Mouse (Mus musculus) midbrain, embryonic 10.5 days (tissue): ENCODE data around the gene Dda1. TPM values are rescaled to one million over a fixed set of nuclear protein-coding genes. Genes with fewer than 3 reads are reported as not detected.
A peak's percentile ranks its signal among the peaks of the same experiment; 100 is the strongest.

ENCODE experiments used
- DNase-seq: peaks from one replicate; pipeline ENCODE4 v3.0.0-alpha.2; 2017; ENCODE audit warnings: low spot score
- H3K27ac ChIP-seq: fragments of 300-500 bp; sonication (generic); replicated peaks from 2 replicates; pipeline ENCODE4 v1.5.1; 2016; ENCODE audit warnings: mild to moderate bottlenecking
- H3K27me3 ChIP-seq: fragments of 300-500 bp; sonication (generic); 2 replicates; pipeline ENCODE4 v1.6.1; 2016; ENCODE audit warnings: low read depth, mild to moderate bottlenecking; ENCODE audit not compliant: poor library complexity, severe bottlenecking
- H3K36me3 ChIP-seq: fragments of 300-500 bp; sonication (generic); 2 replicates; pipeline ENCODE4 v1.6.1; 2016; ENCODE audit warnings: mild to moderate bottlenecking, moderate library complexity
- H3K4me1 ChIP-seq: fragments of 300-500 bp; sonication (generic); 2 replicates; pipeline ENCODE4 v1.6.1; 2016
- H3K4me3 ChIP-seq: fragments of 300-500 bp; sonication (generic); 2 replicates; pipeline ENCODE4 v1.5.1; 2016; ENCODE audit warnings: mild to moderate bottlenecking, moderate library complexity
- H3K9me3 ChIP-seq: fragments of 300-500 bp; sonication (generic); replicated peaks from 2 replicates; pipeline ENCODE4 v1.6.1; 2016; ENCODE audit warnings: mild to moderate bottlenecking
- WGBS: fragments of 180-500 bp; shearing (Covaris S2); methylation state at CpG from one replicate; pipeline ENCODE4 v1.1.7; 2016; 5-methylcytosine and 5-hydroxymethylcytosine counted together
- polyA plus RNA-seq: library from polyadenylated mRNA; unstranded; fragments of >200 nt; fragmentation: Nextera tagmentation; extraction: Ambion mirVana; gene quantifications from 2 replicates; pipeline ENCODE4 v1.2.1, GENCODE M21; 2016

Dda1 gene
- polyA plus RNA-seq, 1 experiment from 2014 or later, result 131 TPM

DNA sequence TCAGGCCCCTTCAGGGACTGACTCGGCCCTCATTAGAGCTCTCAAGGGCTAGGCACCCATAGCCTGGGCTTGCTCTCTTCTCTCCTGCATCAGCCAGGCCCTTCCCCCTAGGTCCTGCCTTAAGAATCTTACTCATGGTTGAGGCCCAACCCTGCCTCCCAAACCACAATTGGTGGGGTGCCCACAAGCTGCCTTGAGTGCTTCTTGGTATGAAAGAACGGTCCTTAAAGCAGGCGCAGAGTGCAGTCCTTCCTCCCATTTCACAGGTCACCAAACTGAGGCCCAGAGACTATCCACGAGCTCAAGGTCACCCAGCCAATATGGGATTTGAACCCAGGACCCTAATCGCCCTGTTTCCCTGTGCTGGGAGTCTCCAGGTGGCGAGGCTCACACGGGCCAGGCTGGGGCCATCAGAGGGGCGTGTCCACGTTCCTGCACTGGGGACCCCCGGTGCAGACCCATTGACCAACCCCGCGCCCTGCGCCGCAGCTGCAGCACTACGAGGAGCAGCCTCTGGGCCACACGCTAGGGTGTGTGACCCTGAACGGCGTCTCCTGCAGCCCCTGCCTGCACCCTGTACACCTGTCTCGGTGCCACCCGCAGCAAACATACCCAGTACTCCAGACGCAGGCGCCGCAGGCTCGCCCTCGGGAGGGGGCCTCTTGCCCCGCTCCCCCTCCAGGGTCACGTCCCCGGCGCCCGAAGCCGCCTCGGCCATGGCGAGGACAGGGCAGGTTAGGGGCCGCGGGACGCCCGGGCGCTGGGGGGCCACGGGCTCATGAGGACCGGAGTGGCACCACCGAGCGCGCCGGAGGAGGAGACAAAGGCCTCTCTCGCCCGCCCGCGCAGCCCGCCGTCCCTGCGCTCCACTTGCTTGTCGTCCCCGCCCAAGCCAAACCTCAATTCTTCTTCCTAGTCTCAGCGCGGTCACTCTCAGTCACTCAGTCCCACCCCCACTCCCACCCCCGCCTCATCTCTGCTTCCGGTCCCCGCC lies 16.4 kb downstream of the Dda1 start, which contains the start of gene Ano8:
Gene Ano8 (minus strand): TSS at position 822 of the 994 bp plus-strand sequence.
- WGBS, result 5% methylated on average over 58 of the region's 58 CpGs
- Histone ChIP-seq H3K27ac (peak within 1 kb of the TSS; percentile 99), H3K27me3 (peaks cover 20% of the 10 kb centered on the region), H3K9me3 (no peaks in the 10 kb centered on the region), H3K36me3 (peaks cover 51% of the 10 kb centered on the region), H3K4me3 (peak within 1 kb of the TSS; percentile 95), H3K4me1 (peaks cover 61% of the 10 kb centered on the region)
- peak; percentile 88 for DNase-seq

- 27% methylated on average over 7 of the region's 7 CpGs for WGBS
- Histone ChIP-seq H3K27ac (peak overlapping the region; percentile 99), H3K4me3 (peak overlapping the region; percentile 95), H3K27me3 (peaks cover 13% of the 10 kb centered on the region), H3K9me3 (no peaks in the 10 kb centered on the region), H3K4me1 (peaks cover 54% of the 10 kb centered on the region), H3K36me3 (peaks cover 51% of the 10 kb centered on the region)
- no peak for DNase-seq
These were observed 17.1 kb downstream of the Dda1 start for GRCm38 (mm10) chr8:71486136-71486529.

DNA sequence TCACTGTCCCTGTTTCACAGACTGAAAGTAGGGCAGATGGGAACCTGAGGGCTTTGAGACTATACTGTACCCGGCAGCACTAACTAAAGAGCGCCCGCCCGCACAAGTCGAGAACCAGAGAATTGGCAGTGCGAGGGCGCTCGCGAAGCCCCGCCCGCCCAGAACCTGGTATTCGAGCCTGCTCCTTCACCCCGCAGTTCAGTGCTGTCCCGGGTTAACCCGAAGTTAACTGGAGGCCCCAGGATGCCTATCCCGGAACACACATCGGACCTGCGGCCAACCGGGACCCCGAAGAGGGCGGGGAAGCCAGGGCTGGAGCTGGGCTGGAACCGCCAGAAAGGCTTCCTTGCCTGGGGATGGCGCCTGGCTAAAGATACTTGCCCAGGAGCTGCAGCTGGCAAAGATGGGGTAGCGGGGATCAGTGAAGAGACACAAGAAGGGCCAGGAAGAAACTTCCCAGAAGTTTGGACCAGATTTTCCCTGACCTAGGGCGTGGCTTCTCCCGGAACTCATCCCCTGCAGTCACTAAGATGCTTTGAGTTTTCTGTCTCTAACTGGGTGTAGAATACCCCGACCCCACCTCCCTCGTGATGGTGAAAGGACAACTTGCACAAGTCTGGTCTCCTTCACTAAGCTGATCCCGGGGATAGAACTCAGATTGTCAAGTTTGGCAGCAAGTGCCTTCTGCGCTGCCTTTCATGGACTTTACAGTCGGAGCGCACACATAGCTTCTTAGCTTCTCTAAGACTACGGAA lies 18.9 kb downstream of the Dda1 start, which contains the start of gene Gtpbp3:
Gene Gtpbp3 (plus strand): TSS at position 413 of the 755 bp plus-strand sequence.
- Histone ChIP-seq H3K4me1 (peaks cover 47% of the 10 kb centered on the region), H3K27me3 (no peaks in the 10 kb centered on the region; the same call in 1 of the 2 replicates), H3K27ac (peak within 1 kb of the TSS; percentile 93), H3K4me3 (peak within 1 kb of the TSS; percentile 93), H3K9me3 (no peaks in the 10 kb centered on the region), H3K36me3 (peaks cover 51% of the 10 kb centered on the region)
- DNase-seq, result peak; percentile 79
- WGBS, result under 1% methylated on average over 33 of the region's 33 CpGs

- peak; percentile 87 for DNase-seq
- H3K9me3 ChIP-seq, result no peaks in the 10 kb centered on the region
- H3K36me3 ChIP-seq, result peaks cover 50% of the 10 kb centered on the region
- under 1% methylated on average over 22 of the region's 22 CpGs for WGBS
- H3K27ac ChIP-seq, result peak overlapping the region; percentile 93
- H3K4me3 ChIP-seq, result peak overlapping the region; percentile 93
- H3K4me1 ChIP-seq, result peaks cover 47% of the 10 kb centered on the region
- H3K27me3 ChIP-seq, result no peaks in the 10 kb centered on the region; the same call in 1 of the 2 replicates
These were observed 19.5 kb downstream of the Dda1 start for GRCm38 (mm10) chr8:71488454-71488853.

GRCm38 (mm10) chr8:71495039-71495438 lies 26.0 kb downstream of the Dda1 start:
- Histone ChIP-seq H3K36me3 (peaks cover 50% of the 10 kb centered on the region), H3K4me1 (peaks cover 28% of the 10 kb centered on the region), H3K27me3 (no peaks in the 10 kb centered on the region; the same call in 1 of the 2 replicates), H3K27ac (no peak overlapping the region), H3K9me3 (no peaks in the 10 kb centered on the region), H3K4me3 (no peak overlapping the region)
- 32% methylated on average over 16 of the region's 16 CpGs for WGBS
- DNase-seq, result peak; percentile 80

DNA sequence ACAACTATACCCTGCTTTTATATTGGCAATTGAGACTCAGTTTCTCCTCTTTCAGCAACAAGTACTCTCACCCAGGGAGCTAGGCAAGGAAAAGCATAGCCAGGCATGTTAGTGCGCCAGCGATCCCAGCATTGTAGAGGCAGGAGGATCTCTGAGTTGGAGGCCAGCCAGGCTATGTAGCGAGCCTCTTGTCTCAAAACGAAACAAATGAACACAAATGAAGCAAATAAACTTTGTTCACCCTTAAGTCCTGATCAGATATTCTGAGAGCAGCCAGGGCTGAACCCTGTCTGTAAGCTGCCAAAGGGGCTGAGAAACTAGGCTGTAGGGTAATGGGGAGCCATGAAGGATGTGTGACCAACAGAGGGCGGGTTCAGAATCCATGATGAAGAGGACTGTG lies 26.8 kb downstream of the Dda1 start:
- WGBS, result 93% methylated on average over 5 of the region's 5 CpGs
- DNase-seq, result no peak
- Histone ChIP-seq H3K36me3 (peaks cover 42% of the 10 kb centered on the region), H3K27ac (no peak overlapping the region), H3K27me3 (no peaks in the 10 kb centered on the region; the same call in 1 of the 2 replicates), H3K4me3 (no peak overlapping the region), H3K9me3 (no peaks in the 10 kb centered on the region), H3K4me1 (peaks cover 26% of the 10 kb centered on the region)

- H3K4me1 ChIP-seq, result peaks cover 26% of the 10 kb centered on the region
- no peaks in the 10 kb centered on the region for H3K9me3 ChIP-seq
- H3K4me3 ChIP-seq, result no peak overlapping the region
- H3K36me3 ChIP-seq, result peaks cover 36% of the 10 kb centered on the region
- WGBS, result 51% methylated on average over 11 of the region's 11 CpGs
- H3K27me3 ChIP-seq, result no peaks in the 10 kb centered on the region; the same call in 1 of the 2 replicates
- DNase-seq, result no peak
- H3K27ac ChIP-seq, result no peak overlapping the region
These were observed 27.5 kb downstream of the Dda1 start for GRCm38 (mm10) chr8:71496481-71496880.

GRCm38 (mm10) chr8:71497077-71497645 lies 28.2 kb downstream of the Dda1 start:
- H3K27ac ChIP-seq, result no peak overlapping the region
- H3K36me3 ChIP-seq, result peaks cover 29% of the 10 kb centered on the region
- no peaks in the 10 kb centered on the region; the same call in 1 of the 2 replicates for H3K27me3 ChIP-seq
- 90% methylated on average over 1 of the region's 1 CpGs for WGBS
- H3K9me3 ChIP-seq, result no peaks in the 10 kb centered on the region
- DNase-seq, result no peak
- no peak overlapping the region for H3K4me3 ChIP-seq
- peaks cover 26% of the 10 kb centered on the region for H3K4me1 ChIP-seq

- no peaks in the 10 kb centered on the region; the same call in 1 of the 2 replicates for H3K27me3 ChIP-seq
- H3K36me3 ChIP-seq, result peaks cover 21% of the 10 kb centered on the region
- no peaks in the 10 kb centered on the region for H3K9me3 ChIP-seq
- H3K4me3 ChIP-seq, result peak overlapping the region; percentile 21; the same call in 1 of the 2 replicates
- peak overlapping the region; percentile 50 for H3K27ac ChIP-seq
- 20% methylated on average over 15 of the region's 15 CpGs for WGBS
- H3K4me1 ChIP-seq, result peaks cover 27% of the 10 kb centered on the region
- DNase-seq, result no peak
These were observed 29.0 kb downstream of the Dda1 start for GRCm38 (mm10) chr8:71497881-71498501.

DNA sequence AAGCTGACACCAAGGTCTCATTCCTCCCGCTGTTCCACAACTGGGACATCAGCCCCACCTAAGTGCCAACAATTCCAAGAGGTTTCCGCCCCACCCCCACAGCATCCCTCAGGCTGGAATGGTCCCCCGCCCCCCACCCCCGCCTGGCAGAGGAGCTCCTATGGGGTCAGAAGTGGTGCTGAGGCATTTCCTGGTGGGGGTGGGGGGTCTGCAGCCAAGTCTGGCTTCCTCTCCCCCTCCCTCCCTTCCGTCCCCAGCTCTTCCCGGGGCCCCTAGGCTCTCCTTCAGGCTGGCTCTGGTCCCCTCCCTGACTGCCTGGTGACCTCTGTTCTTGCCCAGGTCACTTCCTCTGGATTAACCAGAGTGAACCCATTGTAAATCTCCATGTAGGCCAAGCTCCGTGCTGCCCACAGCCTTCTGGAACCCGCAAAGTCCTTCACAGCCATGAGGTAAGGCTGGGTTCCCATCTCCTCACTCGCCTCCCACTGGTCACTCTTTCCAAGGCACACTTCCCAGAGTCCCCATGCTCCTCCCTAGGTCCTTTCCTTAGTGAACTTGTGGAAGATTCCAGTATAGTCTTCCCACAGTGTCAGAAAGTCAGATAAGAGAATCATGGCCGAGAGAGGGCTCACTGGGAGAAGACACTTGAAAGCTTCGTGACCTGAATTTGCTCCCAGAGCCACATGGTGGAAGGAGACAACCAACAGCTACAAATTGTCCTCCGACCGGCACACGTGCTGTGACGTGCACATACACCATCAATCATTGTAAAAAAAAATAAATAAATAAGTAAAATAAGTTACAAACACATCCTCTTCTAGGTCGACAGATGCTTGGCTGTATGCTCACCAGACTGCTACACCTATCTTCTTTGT lies 30.1 kb downstream of the Dda1 start:
- Histone ChIP-seq H3K27me3 (no peaks in the 10 kb centered on the region; the same call in 1 of the 2 replicates), H3K4me1 (peaks cover 30% of the 10 kb centered on the region), H3K9me3 (no peaks in the 10 kb centered on the region), H3K4me3 (no peak overlapping the region), H3K36me3 (peaks cover 12% of the 10 kb centered on the region), H3K27ac (peak overlapping the region; percentile 50; the same call in 1 of the 2 replicates)
- no peak for DNase-seq
- 44% methylated on average over 16 of the region's 16 CpGs for whole genome bisulfite sequencing

- DNase-seq, result no peak
- Histone ChIP-seq H3K4me3 (no peak overlapping the region), H3K27ac (no peak overlapping the region), H3K4me1 (peaks cover 24% of the 10 kb centered on the region), H3K36me3 (no peaks in the 10 kb centered on the region), H3K27me3 (peaks cover 51% of the 10 kb centered on the region), H3K9me3 (no peaks in the 10 kb centered on the region)
- 90% methylated on average over 4 of the region's 4 CpGs for WGBS
These were observed 35.4 kb downstream of the Dda1 start for GRCm38 (mm10) chr8:71504349-71504748.
